Mouse (Mus musculus) lung, embryonic 14.5 days (tissue): Measurements from ENCODE around the gene Metap2. TPM values are rescaled to one million over a fixed set of nuclear protein-coding genes. Genes with fewer than 3 reads are reported as not detected.
A peak's percentile ranks its signal among the peaks of the same experiment; 100 is the strongest.

Experiments
- ATAC-seq: fragments of 200-750 bp; cut with Nextera tagmentation; 2 replicates; pipeline ENCODE4 v1.8.0; 2017; ENCODE audit warnings: mild to moderate bottlenecking, moderate TSS enrichment, moderate library complexity; ENCODE audit not compliant: insufficient read depth
- DNase-seq: peaks from one replicate; pipeline ENCODE4 v3.0.0-alpha.2; 2015
- H3K27ac ChIP-seq: fragments of 300-500 bp; sonication (generic); 2 replicates; pipeline ENCODE4 v1.5.1; 2014; ENCODE audit warnings: low read depth, mild to moderate bottlenecking, moderate library complexity
- H3K27me3 ChIP-seq: fragments of 300-500 bp; sonication (generic); 2 replicates; pipeline ENCODE4 v1.6.1; 2014; ENCODE audit warnings: low read length, control low read depth; ENCODE audit not compliant: insufficient read depth
- H3K36me3 ChIP-seq: fragments of 300-500 bp; sonication (generic); 2 replicates; pipeline ENCODE4 v1.6.1; 2014; ENCODE audit warnings: control low read depth; ENCODE audit not compliant: insufficient read depth
- H3K4me1 ChIP-seq: fragments of 300-500 bp; sonication (generic); 2 replicates; pipeline ENCODE4 v1.6.1; 2014; ENCODE audit warnings: antibody characterized with exemption, control low read depth; ENCODE audit not compliant: insufficient read depth
- H3K4me2 ChIP-seq: fragments of 300-500 bp; sonication (generic); 2 replicates; pipeline ENCODE4 v1.6.1; 2014; ENCODE audit warnings: mild to moderate bottlenecking
- H3K4me3 ChIP-seq: fragments of 300-500 bp; sonication (generic); 2 replicates; pipeline ENCODE4 v1.5.1; 2014; ENCODE audit warnings: low read depth, low read length
- H3K9ac ChIP-seq: fragments of 300-500 bp; sonication (generic); 2 replicates; pipeline ENCODE4 v1.6.1; 2014
- H3K9me3 ChIP-seq: fragments of 300-500 bp; sonication (generic); 2 replicates; pipeline ENCODE4 v1.6.1; 2016; ENCODE audit warnings: low read depth, low read length, control low read depth
- CTCF ChIP-seq: IDR thresholded peaks from 2 replicates; pipeline ENCODE4 v1.5.1; 2016; ENCODE audit warnings: antibody characterized with exemption, low read depth
- WGBS: fragments of 180-500 bp; shearing (Covaris S2); extraction: QIAGEN DNeasy Blood & Tissue Kit; methylation state at CpG from one replicate; pipeline ENCODE4 v1.1.7; 2014; 5-methylcytosine and 5-hydroxymethylcytosine counted together
- polyA plus RNA-seq: library from polyadenylated mRNA; unstranded; fragments of >200 nt; fragmentation: Nextera tagmentation; extraction: Ambion mirVana; gene quantifications from 2 replicates; pipeline ENCODE4 v1.2.1, GENCODE M21; 2014

Gene Metap2
- polyA plus RNA-seq, 1 experiment from 2014 or later, result 213 TPM

DNA sequence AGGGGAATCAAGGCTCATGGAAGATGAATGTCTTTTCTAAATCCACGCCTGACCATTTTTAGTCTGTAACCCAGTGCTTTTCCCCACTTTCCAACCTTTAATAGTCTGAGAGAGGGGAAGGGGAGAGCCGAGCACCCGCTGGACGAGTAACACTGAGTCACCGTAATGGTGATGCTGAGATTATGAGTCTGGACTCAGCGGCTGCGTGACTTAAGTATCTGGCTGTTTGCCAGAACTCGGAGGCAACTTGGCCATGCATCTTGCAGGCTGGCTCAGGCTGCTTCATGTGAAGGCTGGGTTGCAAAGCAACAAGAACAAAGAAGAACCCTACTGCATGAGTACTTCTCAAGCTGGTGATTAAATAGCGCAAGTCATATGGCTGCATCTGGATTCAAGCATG lies 37.1 kb upstream of the Metap2 start:
- WGBS, result 11% methylated on average over 9 of the region's 9 CpGs

DNA sequence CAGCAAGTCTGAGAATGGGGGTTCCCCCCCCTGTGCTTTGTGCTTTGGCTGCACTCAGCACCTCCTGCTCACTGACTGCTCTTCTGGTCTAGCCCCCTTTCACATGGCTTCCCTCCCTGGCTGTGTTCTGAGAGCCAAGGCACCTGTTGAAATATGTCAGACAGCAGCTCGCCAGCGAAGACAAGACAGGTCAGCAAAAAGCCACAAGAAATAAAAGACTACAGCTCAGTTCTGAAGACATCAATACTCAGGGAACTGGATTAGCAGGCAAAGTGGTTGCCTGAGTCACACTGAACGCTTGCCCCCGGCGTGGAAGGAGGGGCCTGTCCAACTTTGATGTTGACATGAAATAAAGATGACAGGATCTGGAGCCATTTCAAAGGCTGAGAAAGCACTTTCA lies 36.0 kb upstream of the Metap2 start:
- H3K27ac ChIP-seq, result no peak overlapping the region
- H3K36me3 ChIP-seq, result no peaks in the 10 kb centered on the region
- no peak overlapping the region for H3K9ac ChIP-seq
- 25% methylated on average over 5 of the region's 5 CpGs for WGBS
- ATAC-seq (peak; percentile 23; the same call in 1 of the 2 replicates), DNase-seq (peak; percentile 31)
- H3K4me3 ChIP-seq, result no peak overlapping the region
- no peak overlapping the region for H3K4me2 ChIP-seq
- no peak for TF ChIP-seq CTCF
- H3K27me3 ChIP-seq, result no peaks in the 10 kb centered on the region
- no peaks in the 10 kb centered on the region for H3K4me1 ChIP-seq
- no peaks in the 10 kb centered on the region for H3K9me3 ChIP-seq

More for the DNA sequence above, 37.1 kb upstream of the Metap2 start:
- DNase-seq (peak; percentile 94), ATAC-seq (peak; percentile 94)
- Histone ChIP-seq H3K9me3 (no peaks in the 10 kb centered on the region), H3K9ac (no peak overlapping the region), H3K4me3 (no peak overlapping the region), H3K27ac (no peak overlapping the region), H3K27me3 (no peaks in the 10 kb centered on the region), H3K4me2 (peak overlapping the region; percentile 35; the same call in 1 of the 2 replicates), H3K4me1 (no peaks in the 10 kb centered on the region), H3K36me3 (no peaks in the 10 kb centered on the region)
- TF ChIP-seq CTCF, result no peak

DNA sequence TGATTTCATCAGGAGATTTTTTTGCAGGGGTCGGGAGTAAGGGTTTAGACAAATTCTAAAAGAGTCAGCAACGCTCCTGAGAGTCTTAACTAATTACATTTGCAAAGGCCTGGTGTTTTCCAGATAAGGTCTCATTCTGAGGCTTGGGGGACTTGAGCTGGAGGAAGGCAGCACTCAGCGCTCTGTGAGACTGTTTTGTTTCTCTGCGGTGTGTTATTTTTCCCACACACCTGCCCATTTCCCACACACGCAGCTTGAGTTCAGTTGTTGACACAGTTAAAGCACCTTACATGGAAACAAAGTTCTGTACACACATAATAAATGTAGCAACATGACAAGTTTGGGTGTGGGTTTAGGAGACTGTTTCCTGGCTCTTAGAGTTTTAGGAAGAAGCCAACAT lies 35.1 kb upstream of the Metap2 start:
- DNase-seq (no peak), ATAC-seq (no peak)
- H3K27me3 ChIP-seq, result no peaks in the 10 kb centered on the region
- no peak overlapping the region for H3K27ac ChIP-seq
- H3K36me3 ChIP-seq, result no peaks in the 10 kb centered on the region
- no peak overlapping the region for H3K4me2 ChIP-seq
- H3K4me3 ChIP-seq, result no peak overlapping the region
- no peaks in the 10 kb centered on the region for H3K4me1 ChIP-seq
- TF ChIP-seq CTCF, result no peak
- H3K9ac ChIP-seq, result no peak overlapping the region
- 57% methylated on average over 5 of the region's 5 CpGs for WGBS
- H3K9me3 ChIP-seq, result no peaks in the 10 kb centered on the region

DNA sequence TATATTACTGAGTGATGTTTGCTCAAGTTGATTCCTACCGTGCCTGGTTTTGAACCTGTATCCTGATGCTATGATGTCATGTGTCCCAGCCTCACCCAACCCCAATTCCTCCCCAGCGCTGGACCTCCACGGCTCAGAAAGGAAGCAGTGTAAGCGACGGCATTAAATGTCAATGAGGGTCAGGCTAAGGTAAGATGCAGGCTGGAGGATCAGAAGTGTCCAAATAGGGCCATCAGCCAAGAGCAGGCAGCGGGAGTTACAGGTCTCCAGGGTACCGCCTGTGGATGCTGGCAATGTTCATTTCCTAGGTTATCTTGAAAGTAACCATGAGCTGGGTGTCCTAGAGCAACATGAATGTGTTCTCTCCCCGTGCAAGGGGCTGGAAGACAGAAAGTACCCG lies 34.5 kb upstream of the Metap2 start:
- Histone ChIP-seq H3K4me3 (no peak overlapping the region), H3K27ac (no peak overlapping the region), H3K9me3 (no peaks in the 10 kb centered on the region), H3K9ac (no peak overlapping the region), H3K27me3 (no peaks in the 10 kb centered on the region), H3K4me1 (no peaks in the 10 kb centered on the region), H3K4me2 (no peak overlapping the region), H3K36me3 (no peaks in the 10 kb centered on the region)
- no peak for DNase-seq
- ATAC-seq, result no peak
- WGBS, result 66% methylated on average over 9 of the region's 9 CpGs
- no peak for TF ChIP-seq CTCF

DNA sequence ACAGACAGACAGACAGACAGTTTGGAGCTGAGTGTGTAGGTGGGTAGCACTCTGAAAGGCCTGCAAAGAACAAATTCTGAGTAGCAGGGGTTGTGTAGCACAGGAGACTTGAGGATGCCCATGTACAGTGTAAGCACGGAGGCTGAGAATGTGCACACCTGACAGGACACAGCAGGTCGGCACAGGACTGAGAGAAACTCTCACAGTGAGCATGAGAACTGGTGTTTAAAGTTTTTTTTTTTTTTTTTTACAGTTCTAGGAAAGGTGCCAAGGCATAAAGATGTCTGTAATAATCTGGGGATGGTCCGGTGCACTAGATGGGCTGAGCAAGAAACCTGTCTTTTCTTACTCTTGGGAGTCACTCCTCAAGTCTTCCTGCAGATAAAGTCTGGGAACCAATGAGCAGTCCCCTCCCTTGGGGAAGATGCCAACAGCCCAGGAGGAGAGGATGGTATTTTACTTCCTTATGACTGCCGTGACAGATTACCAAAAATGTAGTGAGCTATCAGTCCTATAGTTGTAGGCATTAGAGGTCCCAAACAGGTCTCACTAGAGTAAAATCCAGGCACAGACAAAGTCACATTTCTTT lies 33.4 kb upstream of the Metap2 start:
- 65% methylated on average over 4 of the region's 4 CpGs for WGBS
- Histone ChIP-seq H3K27ac (no peak overlapping the region), H3K4me3 (no peak overlapping the region), H3K9ac (no peak overlapping the region), H3K36me3 (no peaks in the 10 kb centered on the region), H3K9me3 (no peaks in the 10 kb centered on the region), H3K4me2 (no peak overlapping the region), H3K4me1 (no peaks in the 10 kb centered on the region), H3K27me3 (no peaks in the 10 kb centered on the region)
- no peak for DNase-seq
- TF ChIP-seq CTCF, result no peak
- no peak for ATAC-seq

DNA sequence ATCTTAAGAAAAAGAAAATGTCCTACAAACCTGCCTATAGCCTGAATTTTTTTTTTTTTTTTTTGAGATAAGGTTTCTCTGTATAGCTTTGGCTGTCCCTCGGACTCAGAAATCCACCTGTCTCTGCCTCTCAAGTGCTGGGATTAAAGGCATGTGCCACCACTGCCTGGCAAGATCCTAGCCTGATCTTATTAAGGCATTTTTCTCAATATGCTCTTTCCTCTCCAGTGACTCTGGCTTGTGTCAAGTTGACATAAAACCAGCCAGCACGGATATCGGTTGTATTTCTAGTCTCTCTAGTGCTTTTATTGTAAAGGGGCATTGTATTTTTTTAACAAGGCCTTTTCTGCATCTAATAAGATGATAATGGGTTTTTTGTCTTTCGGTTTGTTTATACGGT lies 27.8 kb upstream of the Metap2 start:
- TF ChIP-seq CTCF, result no peak

DNA sequence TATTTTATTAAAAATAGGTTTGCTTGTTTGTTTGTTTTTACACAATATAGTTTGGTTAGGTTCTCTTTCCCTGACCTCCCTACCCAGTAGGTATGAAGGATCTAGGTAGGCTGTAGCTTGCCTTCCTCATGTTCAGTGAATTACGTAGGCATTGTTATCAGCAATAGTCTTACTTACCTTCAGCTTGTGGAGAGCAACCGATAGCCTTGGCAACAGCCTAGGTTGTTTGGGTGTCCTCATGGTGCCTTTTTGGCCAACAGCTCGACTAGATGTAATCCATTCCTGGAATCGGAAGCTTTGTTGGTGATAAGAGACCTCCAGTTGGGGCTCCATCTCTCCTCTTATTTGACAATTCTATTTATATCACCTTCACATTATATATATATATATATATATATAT lies 24.3 kb upstream of the Metap2 start:
- Histone ChIP-seq H3K9me3 (no peaks in the 10 kb centered on the region), H3K36me3 (no peaks in the 10 kb centered on the region), H3K9ac (no peak overlapping the region), H3K27ac (no peak overlapping the region), H3K4me2 (no peak overlapping the region), H3K4me1 (no peaks in the 10 kb centered on the region), H3K4me3 (no peak overlapping the region), H3K27me3 (no peaks in the 10 kb centered on the region)
- 89% methylated on average over 4 of the region's 4 CpGs for WGBS
- ATAC-seq (no peak), DNase-seq (no peak)
- TF ChIP-seq CTCF, result no peak

More for the DNA sequence above, 27.8 kb upstream of the Metap2 start:
- no peak overlapping the region for H3K4me3 ChIP-seq
- DNase-seq (no peak), ATAC-seq (no peak)
- no peak overlapping the region for H3K9ac ChIP-seq
- H3K27ac ChIP-seq, result no peak overlapping the region
- WGBS, result 80% methylated on average over 5 of the region's 5 CpGs
- H3K4me2 ChIP-seq, result no peak overlapping the region
- H3K36me3 ChIP-seq, result no peaks in the 10 kb centered on the region
- H3K27me3 ChIP-seq, result no peaks in the 10 kb centered on the region
- H3K4me1 ChIP-seq, result no peaks in the 10 kb centered on the region
- no peaks in the 10 kb centered on the region for H3K9me3 ChIP-seq
